Mouse (Mus musculus) neural tube, embryonic 11.5 days (tissue): ENCODE measurements around the gene Itpripl1. TPM values are rescaled to one million over a fixed set of nuclear protein-coding genes. Genes with fewer than 3 reads are reported as not detected.
"Not testable (repeated sequence)": the region's sequence is repeated elsewhere in the genome, so short reads cannot be mapped to it uniquely, and the experiment has no call there.

Experiments
- ATAC-seq: fragments of 200-750 bp; cut with Nextera tagmentation; 2 replicates; pipeline ENCODE4 v1.8.0; 2017; ENCODE audit warnings: moderate number of reproducible peaks, mild to moderate bottlenecking, moderate TSS enrichment, moderate library complexity; ENCODE audit not compliant: insufficient read depth, low FRiP score, low TSS enrichment
- DNase-seq: peaks from one replicate; pipeline ENCODE4 v3.0.0-alpha.2; 2015; ENCODE audit warnings: low spot score
- H3K27ac ChIP-seq: fragments of 300-500 bp; sonication (generic); 2 replicates; pipeline ENCODE4 v1.5.1; 2014; ENCODE audit warnings: low read depth, mild to moderate bottlenecking, low read length
- H3K27me3 ChIP-seq: fragments of 300-500 bp; sonication (generic); 2 replicates; pipeline ENCODE4 v1.6.1; 2014; ENCODE audit warnings: mild to moderate bottlenecking, low read length, mixed read lengths; ENCODE audit not compliant: control insufficient read depth, insufficient read depth
- H3K36me3 ChIP-seq: fragments of 300-500 bp; sonication (generic); 2 replicates; pipeline ENCODE4 v1.6.1; 2014; ENCODE audit warnings: mild to moderate bottlenecking, low read length, moderate library complexity, mixed read lengths; ENCODE audit not compliant: control insufficient read depth, insufficient read depth
- H3K4me1 ChIP-seq: fragments of 300-500 bp; sonication (generic); 2 replicates; pipeline ENCODE4 v1.6.1; 2014; ENCODE audit warnings: low read length, mixed read lengths; ENCODE audit not compliant: control insufficient read depth, insufficient read depth
- H3K4me2 ChIP-seq: fragments of 300-500 bp; sonication (generic); 2 replicates; pipeline ENCODE4 v1.6.1; 2014; ENCODE audit warnings: low read depth, mild to moderate bottlenecking, moderate library complexity
- H3K4me3 ChIP-seq: fragments of 300-500 bp; sonication (generic); 2 replicates; pipeline ENCODE4 v1.5.1; 2014; ENCODE audit warnings: low read depth, low read length
- H3K9ac ChIP-seq: fragments of 300-500 bp; sonication (generic); 2 replicates; pipeline ENCODE4 v1.6.1; 2014; ENCODE audit warnings: mild to moderate bottlenecking, low read length
- H3K9me3 ChIP-seq: fragments of 300-500 bp; sonication (generic); 2 replicates; pipeline ENCODE4 v1.6.1; 2016; ENCODE audit warnings: low read length; ENCODE audit not compliant: control insufficient read depth
- WGBS: fragments of 180-500 bp; shearing (Covaris S2); extraction: QIAGEN DNeasy Blood & Tissue Kit; methylation state at CpG from one replicate; pipeline ENCODE4 v1.1.7; 2014; 5-methylcytosine and 5-hydroxymethylcytosine counted together
- polyA plus RNA-seq: library from polyadenylated mRNA; unstranded; fragments of >200 nt; fragmentation: Nextera tagmentation; extraction: Ambion mirVana; gene quantifications from 2 replicates; pipeline ENCODE4 v1.2.1, GENCODE M21; 2014

Gene Itpripl1
- polyA plus RNA-seq, 1 experiment from 2014 or later, result 15.7 TPM

- 77% methylated on average over 8 of the region's 8 CpGs for WGBS
- H3K36me3 ChIP-seq, result peaks cover 1% of the 10 kb centered on the region; the same call in 1 of the 2 replicates
- H3K27ac ChIP-seq, result no peak overlapping the region
- H3K4me1 ChIP-seq, result peaks cover 7% of the 10 kb centered on the region
- no peak overlapping the region for H3K9ac ChIP-seq
- no peak for ATAC-seq
- H3K27me3 ChIP-seq, result no peaks in the 10 kb centered on the region
- no peak for DNase-seq
- H3K4me3 ChIP-seq, result no peak overlapping the region
- no peaks in the 10 kb centered on the region for H3K9me3 ChIP-seq
- H3K4me2 ChIP-seq, result no peak overlapping the region
Measured at GRCm38 (mm10) chr2:127131353-127131752, 11.9 kb downstream of the Itpripl1 start.

- H3K36me3 ChIP-seq, result peaks cover 11% of the 10 kb centered on the region
- peaks cover 3% of the 10 kb centered on the region for H3K4me1 ChIP-seq
- no peak overlapping the region for H3K9ac ChIP-seq
- ATAC-seq (no peak), DNase-seq (no peak)
- no peak overlapping the region for H3K4me2 ChIP-seq
- WGBS, result 90% methylated on average over 5 of the region's 5 CpGs
- no peak overlapping the region for H3K4me3 ChIP-seq
- H3K27me3 ChIP-seq, result no peaks in the 10 kb centered on the region
- no peaks in the 10 kb centered on the region for H3K9me3 ChIP-seq
- no peak overlapping the region for H3K27ac ChIP-seq
Measured at GRCm38 (mm10) chr2:127128926-127129325, 14.3 kb downstream of the Itpripl1 start.

GRCm38 (mm10) chr2:127121591-127122235, 21.5 kb downstream of the Itpripl1 start:
- H3K27me3 ChIP-seq, result no peaks in the 10 kb centered on the region
- WGBS, result 93% methylated on average over 8 of the region's 8 CpGs

GRCm38 (mm10) chr2:127108986-127109385, 34.3 kb downstream of the Itpripl1 start:
- ATAC-seq (no peak), DNase-seq (no peak)
- H3K4me3 ChIP-seq, result no peak overlapping the region
- 94% methylated on average over 4 of the region's 4 CpGs for WGBS
- H3K27me3 ChIP-seq, result no peaks in the 10 kb centered on the region
- H3K27ac ChIP-seq, result no peak overlapping the region
- peaks cover 26% of the 10 kb centered on the region for H3K36me3 ChIP-seq
- H3K9ac ChIP-seq, result no peak overlapping the region
- H3K4me2 ChIP-seq, result no peak overlapping the region
- H3K4me1 ChIP-seq, result no peaks in the 10 kb centered on the region
- no peaks in the 10 kb centered on the region for H3K9me3 ChIP-seq

More at GRCm38 (mm10) chr2:127121591-127122235, 21.5 kb downstream of the Itpripl1 start:
- H3K4me2 ChIP-seq, result no peak overlapping the region
- H3K9ac ChIP-seq, result no peak overlapping the region
- no peak overlapping the region for H3K27ac ChIP-seq
- peaks cover 23% of the 10 kb centered on the region for H3K36me3 ChIP-seq
- ATAC-seq (no peak), DNase-seq (no peak)
- H3K9me3 ChIP-seq, result no peaks in the 10 kb centered on the region
- no peak overlapping the region for H3K4me3 ChIP-seq
- no peaks in the 10 kb centered on the region for H3K4me1 ChIP-seq

- Histone ChIP-seq H3K4me2 (no peak overlapping the region), H3K4me1 (no peaks in the 10 kb centered on the region), H3K36me3 (no peaks in the 10 kb centered on the region), H3K9ac (no peak overlapping the region), H3K4me3 (no peak overlapping the region), H3K27me3 (no peaks in the 10 kb centered on the region), H3K9me3 (no peaks in the 10 kb centered on the region), H3K27ac (no peak overlapping the region)
- 86% methylated on average over 8 of the region's 8 CpGs for WGBS
- ATAC-seq (no peak), DNase-seq (no peak)
Measured at GRCm38 (mm10) chr2:127092000-127092399, 51.2 kb downstream of the Itpripl1 start.

GRCm38 (mm10) chr2:127090151-127090550, 53.1 kb downstream of the Itpripl1 start:
- H3K4me2 ChIP-seq, H3K4me3 ChIP-seq, H3K9me3 ChIP-seq, H3K27me3 ChIP-seq, H3K4me1 ChIP-seq, H3K27ac ChIP-seq, ATAC-seq, H3K9ac ChIP-seq, DNase-seq, H3K36me3 ChIP-seq: not testable (repeated sequence)

Other genes with a start within 250 kb of the Itpripl1 start
- gene Sppl2a, start 210.2 kb downstream of the Itpripl1 start, polyA plus RNA-seq, result 33.6 and 34.5 TPM in 2 replicates
- 9.0 and 10.7 TPM in 2 replicates for gene Ap4e1, start 134.7 kb downstream of the Itpripl1 start, polyA plus RNA-seq
- gene Blvra, start 72.8 kb downstream of the Itpripl1 start, polyA plus RNA-seq, result 19.8 and 20.0 TPM in 2 replicates
- gene Ncaph, start 9.5 kb downstream of the Itpripl1 start, polyA plus RNA-seq, result 96.7 and 103 TPM in 2 replicates
- 1.9 and 4.0 TPM in 2 replicates for gene 1810024B03Rik, start 64.8 kb upstream of the Itpripl1 start, polyA plus RNA-seq
- 100 and 110 TPM in 2 replicates for gene Snrnp200, start 64.9 kb upstream of the Itpripl1 start, polyA plus RNA-seq
- gene Ciao1, start 104.4 kb upstream of the Itpripl1 start, polyA plus RNA-seq, result 58.8 and 72.2 TPM in 2 replicates
- 27.4 and 30.4 TPM in 2 replicates for gene Tmem127, start 104.5 kb upstream of the Itpripl1 start, polyA plus RNA-seq
- gene Stard7, start 126.8 kb upstream of the Itpripl1 start, polyA plus RNA-seq, result 80.2 and 84.7 TPM in 2 replicates
- gene Dusp2, start 192.7 kb upstream of the Itpripl1 start, polyA plus RNA-seq, result 7.0 TPM in 2 replicates
- not detected in 2 replicates for gene Astl, start 195.2 kb upstream of the Itpripl1 start, polyA plus RNA-seq
- 2.0 and 2.8 TPM in 2 replicates for gene Adra2b, start 219.8 kb upstream of the Itpripl1 start, polyA plus RNA-seq